Mouse (Mus musculus): Measurements from ENCODE around the gene Dnaja4. TPM values are rescaled to one million over a fixed set of nuclear protein-coding genes. Genes with fewer than 3 reads are reported as not detected.

Gene Dnaja4
- polyA plus RNA-seq, 1 experiment, result 18.2 TPM

DNA sequence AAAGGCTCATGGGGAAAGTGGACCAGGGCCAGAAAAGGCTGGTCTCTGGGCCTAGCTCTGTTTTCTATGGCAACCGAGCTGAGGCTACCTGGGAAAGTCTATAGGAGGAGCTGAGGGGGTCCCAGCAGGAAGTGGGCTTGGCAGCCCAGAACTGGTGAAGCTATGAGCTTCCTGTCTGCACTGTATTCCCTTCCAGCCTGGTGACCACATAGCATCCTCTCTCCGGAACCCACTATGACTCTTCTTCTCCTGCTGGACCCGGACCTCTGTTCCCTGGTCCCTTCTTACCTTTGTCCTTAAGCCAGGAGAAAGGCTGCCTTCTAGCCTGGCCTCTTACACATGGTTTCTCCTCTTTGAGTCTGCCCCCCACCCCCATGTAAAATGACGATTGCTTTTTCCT, 45.2 kb downstream of the Dnaja4 start:
- WGBS, result 51% methylated on average over 4 of the region's 4 CpGs
- Histone ChIP-seq H3K4me3 (replicated peaks; ENCODE audit: extremely low read depth, low read depth, low read length) (no peak overlapping the region), H3K4me1 (ENCODE audit: control insufficient read depth, insufficient read depth, low read length) (no peaks in the 10 kb centered on the region)
- no peak for DNase-seq
- no peak for TF ChIP-seq POLR2A (IDR thresholded peaks at IDR 0.05; ENCODE audit: borderline replicate concordance, extremely low read depth, low read depth, low read length)
- no peak for TF ChIP-seq CTCF (IDR thresholded peaks at IDR 0.05; ENCODE audit: insufficient read depth, low read length)

DNA sequence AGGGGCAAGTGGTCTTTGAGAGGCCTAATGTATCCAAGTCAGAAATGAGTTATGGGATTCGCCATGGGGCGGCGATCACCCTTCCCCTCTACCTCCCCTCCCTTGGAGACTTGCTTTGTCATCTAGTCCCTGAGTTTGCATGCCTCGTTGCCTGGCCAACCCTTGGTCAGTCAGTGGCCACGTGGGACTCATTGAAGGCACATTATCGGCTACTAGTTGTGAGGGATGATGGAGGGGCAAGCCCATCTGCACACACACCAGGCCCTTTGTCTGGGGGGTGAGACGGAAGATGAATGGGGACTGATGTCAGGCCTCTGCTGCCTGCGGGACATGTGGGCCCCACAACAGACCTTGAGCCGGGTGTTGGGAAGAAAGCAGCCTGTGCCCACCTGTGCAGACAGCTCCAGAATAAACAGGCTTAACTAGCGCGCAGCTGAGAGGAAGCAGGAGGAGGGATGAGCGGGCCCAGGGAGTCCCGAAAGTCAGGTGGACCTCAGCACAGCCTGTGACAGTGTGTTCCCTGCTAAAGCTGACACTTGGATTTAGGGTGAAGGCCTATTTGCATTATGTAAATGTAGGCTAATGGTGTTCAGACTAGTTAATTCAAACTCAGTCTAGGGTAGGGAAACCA, 47.2 kb downstream of the Dnaja4 start:
- H3K4me3 ChIP-seq (replicated peaks; ENCODE audit: extremely low read depth, low read depth, low read length), result no peak overlapping the region
- WGBS, result 58% methylated on average over 13 of the region's 13 CpGs
- no peak for TF ChIP-seq POLR2A (IDR thresholded peaks at IDR 0.05; ENCODE audit: borderline replicate concordance, extremely low read depth, low read depth, low read length)
- TF ChIP-seq CTCF (IDR thresholded peaks at IDR 0.05; ENCODE audit: insufficient read depth, low read length), result no peak
- H3K4me1 ChIP-seq (ENCODE audit: control insufficient read depth, insufficient read depth, low read length), result no peaks in the 10 kb centered on the region
- DNase-seq, result no peak

DNA sequence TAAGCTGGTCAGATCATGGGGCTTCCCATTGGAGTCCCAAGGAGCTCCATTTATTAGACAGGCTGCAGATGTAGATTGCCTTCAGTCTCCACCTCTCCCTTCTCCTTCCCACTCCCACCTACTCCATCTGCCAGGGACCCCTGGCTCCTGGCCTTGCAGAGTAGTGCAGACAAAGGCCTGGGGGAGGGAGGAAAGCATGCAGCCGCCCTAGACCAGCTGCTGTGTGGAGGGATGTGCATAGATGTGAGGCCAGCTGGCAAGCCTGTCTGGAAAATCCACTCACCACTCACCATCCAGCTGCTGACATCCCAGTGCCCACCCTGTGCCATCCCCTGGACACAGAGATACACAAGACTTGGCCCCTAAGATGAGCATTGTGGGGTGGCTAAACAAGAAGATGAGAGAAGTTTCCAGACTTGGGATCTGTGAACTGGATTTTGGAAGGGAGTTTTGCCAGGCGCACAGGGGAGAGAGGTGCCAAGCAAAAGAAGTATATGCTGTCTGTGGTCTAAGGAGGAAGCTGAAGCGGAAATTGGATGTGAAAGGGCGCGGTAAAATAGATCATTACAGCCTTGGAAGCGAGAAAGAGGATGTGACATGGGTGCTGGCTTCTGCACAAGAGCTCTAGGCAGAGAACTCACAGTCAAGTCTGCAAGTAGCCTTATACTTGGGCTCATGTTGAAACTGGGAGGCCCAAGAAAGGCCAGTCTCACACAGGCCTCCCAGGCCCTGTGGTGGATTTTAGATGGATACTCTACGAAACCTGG, 51.7 kb downstream of the Dnaja4 start:
- WGBS, result 69% methylated on average over 7 of the region's 7 CpGs
- TF ChIP-seq POLR2A (IDR thresholded peaks at IDR 0.05; ENCODE audit: borderline replicate concordance, extremely low read depth, low read depth, low read length) (no peak), CTCF (IDR thresholded peaks at IDR 0.05; ENCODE audit: insufficient read depth, low read length) (no peak)
- Histone ChIP-seq H3K4me3 (replicated peaks; ENCODE audit: extremely low read depth, low read depth, low read length) (no peak overlapping the region), H3K4me1 (ENCODE audit: control insufficient read depth, insufficient read depth, low read length) (no peaks in the 10 kb centered on the region)
- DNase-seq, result no peak

DNA sequence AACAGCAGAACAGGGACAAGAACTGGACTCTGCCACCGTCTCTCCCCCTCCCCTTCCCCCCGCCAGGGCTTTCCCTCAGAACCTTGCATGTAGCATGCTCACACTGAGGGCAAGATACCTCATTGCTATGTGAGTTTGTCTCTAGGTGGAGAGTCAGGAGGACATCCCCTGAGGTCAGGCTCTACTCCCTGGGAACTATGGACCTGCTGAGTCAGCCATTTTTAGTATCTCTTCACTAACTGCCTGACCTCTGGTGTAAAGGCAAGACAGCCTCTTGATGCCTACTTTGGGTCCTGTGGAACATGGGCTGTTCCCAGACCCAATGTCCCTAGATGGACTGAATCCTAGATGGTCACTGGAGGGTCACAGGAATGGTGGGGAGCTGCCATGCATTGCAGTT, 53.0 kb downstream of the Dnaja4 start:
- no peaks in the 10 kb centered on the region for H3K4me1 ChIP-seq (ENCODE audit: control insufficient read depth, insufficient read depth, low read length)
- TF ChIP-seq CTCF (IDR thresholded peaks at IDR 0.05; ENCODE audit: insufficient read depth, low read length) (no peak), POLR2A (IDR thresholded peaks at IDR 0.05; ENCODE audit: borderline replicate concordance, extremely low read depth, low read depth, low read length) (no peak)
- 85% methylated on average over 2 of the region's 2 CpGs for WGBS
- no peak for DNase-seq
- H3K4me3 ChIP-seq (replicated peaks; ENCODE audit: extremely low read depth, low read depth, low read length), result no peak overlapping the region

DNA sequence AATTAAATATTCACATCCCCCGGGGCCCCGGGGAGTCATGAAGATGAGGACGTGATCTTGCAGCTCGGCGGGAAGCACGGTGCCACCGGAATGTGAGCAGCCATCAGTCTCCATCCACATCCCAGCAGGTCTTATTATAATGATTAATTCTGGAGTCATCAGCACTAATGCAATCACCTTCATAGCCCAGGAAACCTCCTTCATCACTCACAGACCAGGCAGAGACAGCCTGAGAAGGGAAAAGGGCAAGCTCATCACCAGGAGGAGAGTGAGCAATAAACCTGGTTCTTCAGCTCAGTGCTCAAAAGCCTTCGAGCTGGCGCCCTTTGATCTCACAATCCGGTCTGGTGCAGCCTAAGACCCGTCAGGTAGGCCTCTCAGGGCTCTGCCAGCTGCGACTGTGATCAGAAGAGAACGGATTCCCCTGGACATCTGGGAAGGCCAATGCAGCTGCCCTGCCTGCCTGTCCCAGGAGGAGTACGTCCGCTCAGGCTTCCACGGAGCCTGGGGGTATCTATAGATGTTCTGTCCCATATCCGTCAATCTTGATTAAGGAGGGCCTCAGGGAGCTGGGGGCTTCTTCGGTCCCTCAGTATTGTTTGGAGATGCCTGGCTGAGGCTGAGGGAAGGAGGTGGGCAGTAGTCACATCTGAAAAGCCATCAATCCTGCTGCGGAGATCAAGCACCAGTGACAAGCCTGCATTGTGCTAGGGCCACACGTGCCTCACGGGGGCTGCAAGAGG, 53.7 kb downstream of the Dnaja4 start:
- Histone ChIP-seq H3K4me3 (replicated peaks; ENCODE audit: extremely low read depth, low read depth, low read length) (no peak overlapping the region), H3K4me1 (ENCODE audit: control insufficient read depth, insufficient read depth, low read length) (no peaks in the 10 kb centered on the region)
- TF ChIP-seq POLR2A (IDR thresholded peaks at IDR 0.05; ENCODE audit: borderline replicate concordance, extremely low read depth, low read depth, low read length), result no peak
- no peak for DNase-seq
- 36% methylated on average over 21 of the region's 21 CpGs for WGBS

DNA sequence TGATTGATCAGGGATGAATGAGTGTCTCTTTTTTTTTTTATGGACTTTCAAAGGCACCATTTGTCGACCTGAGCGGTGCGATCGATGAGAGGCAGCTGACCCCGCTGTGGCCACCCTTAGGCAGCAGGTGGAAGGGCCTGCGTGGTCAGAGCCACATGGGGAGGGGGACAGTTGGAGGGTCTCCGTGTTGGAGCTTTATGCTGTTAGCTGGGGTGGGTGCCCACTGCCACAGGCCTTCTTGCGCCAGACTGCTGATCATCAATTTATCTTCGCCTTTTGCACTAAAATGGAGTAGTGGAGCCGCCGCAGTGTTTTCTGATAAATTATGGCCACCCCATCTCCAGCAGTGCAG, 54.2 kb downstream of the Dnaja4 start:
- DNase-seq, result no peak
- Histone ChIP-seq H3K4me1 (ENCODE audit: control insufficient read depth, insufficient read depth, low read length) (no peaks in the 10 kb centered on the region), H3K4me3 (replicated peaks; ENCODE audit: extremely low read depth, low read depth, low read length) (no peak overlapping the region)
- no peak for TF ChIP-seq POLR2A (IDR thresholded peaks at IDR 0.05; ENCODE audit: borderline replicate concordance, extremely low read depth, low read depth, low read length)
- TF ChIP-seq CTCF (IDR thresholded peaks at IDR 0.05; ENCODE audit: insufficient read depth, low read length), result no peak
- 52% methylated on average over 11 of the region's 11 CpGs for WGBS

DNA sequence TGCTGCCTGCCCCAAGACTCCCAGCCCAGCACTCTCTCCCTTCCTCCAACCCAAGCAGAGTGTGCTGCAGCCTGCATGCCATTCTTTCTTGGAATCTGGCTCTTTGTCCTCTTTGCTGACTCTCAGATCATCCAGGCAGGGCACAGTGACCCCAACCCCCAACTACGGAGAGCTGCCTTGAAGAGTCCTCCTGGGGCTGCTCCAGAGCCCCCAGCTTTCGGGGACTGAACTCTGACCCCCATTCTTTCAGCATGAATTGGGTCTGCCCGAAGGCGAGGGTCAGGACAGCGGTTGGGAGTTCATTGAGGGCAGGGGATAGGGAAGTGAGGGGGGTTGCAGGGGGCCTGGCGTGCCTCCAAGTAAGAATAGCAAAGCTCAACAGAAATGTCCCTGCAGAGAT, 60.9 kb downstream of the Dnaja4 start:
- 42% methylated on average over 6 of the region's 6 CpGs for WGBS
- TF ChIP-seq CTCF (IDR thresholded peaks at IDR 0.05; ENCODE audit: insufficient read depth, low read length) (no peak), POLR2A (IDR thresholded peaks at IDR 0.05; ENCODE audit: borderline replicate concordance, extremely low read depth, low read depth, low read length) (no peak)
- no peaks in the 10 kb centered on the region for H3K4me1 ChIP-seq (ENCODE audit: control insufficient read depth, insufficient read depth, low read length)
- no peak for DNase-seq
- no peak overlapping the region for H3K4me3 ChIP-seq (replicated peaks; ENCODE audit: extremely low read depth, low read depth, low read length)

DNA sequence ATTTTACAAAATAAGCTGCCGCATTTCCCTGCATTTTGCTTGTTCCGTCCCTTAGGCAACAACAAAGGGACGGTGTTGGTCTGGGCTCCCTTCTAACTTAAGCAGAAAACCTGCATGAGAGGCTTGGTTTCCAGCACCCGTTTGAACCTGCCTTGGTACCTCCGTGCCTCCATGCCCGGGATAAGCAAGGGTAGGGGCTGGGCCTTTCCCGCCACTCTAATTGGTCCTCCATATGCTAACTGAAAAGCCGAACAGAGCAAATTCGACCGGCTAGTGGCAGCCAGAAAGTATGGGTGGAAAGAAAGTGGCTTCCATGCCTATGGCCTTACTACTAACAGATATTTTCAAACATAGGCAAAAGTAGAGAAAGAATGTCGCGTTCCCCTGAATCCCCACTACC, 65.4 kb downstream of the Dnaja4 start:
- no peak for DNase-seq
- WGBS, result 35% methylated on average over 12 of the region's 12 CpGs
- Histone ChIP-seq H3K4me3 (replicated peaks; ENCODE audit: extremely low read depth, low read depth, low read length) (no peak overlapping the region), H3K4me1 (ENCODE audit: control insufficient read depth, insufficient read depth, low read length) (no peaks in the 10 kb centered on the region)
- no peak for TF ChIP-seq POLR2A (IDR thresholded peaks at IDR 0.05; ENCODE audit: borderline replicate concordance, extremely low read depth, low read depth, low read length)
- no peak for TF ChIP-seq CTCF (IDR thresholded peaks at IDR 0.05; ENCODE audit: insufficient read depth, low read length)

DNA sequence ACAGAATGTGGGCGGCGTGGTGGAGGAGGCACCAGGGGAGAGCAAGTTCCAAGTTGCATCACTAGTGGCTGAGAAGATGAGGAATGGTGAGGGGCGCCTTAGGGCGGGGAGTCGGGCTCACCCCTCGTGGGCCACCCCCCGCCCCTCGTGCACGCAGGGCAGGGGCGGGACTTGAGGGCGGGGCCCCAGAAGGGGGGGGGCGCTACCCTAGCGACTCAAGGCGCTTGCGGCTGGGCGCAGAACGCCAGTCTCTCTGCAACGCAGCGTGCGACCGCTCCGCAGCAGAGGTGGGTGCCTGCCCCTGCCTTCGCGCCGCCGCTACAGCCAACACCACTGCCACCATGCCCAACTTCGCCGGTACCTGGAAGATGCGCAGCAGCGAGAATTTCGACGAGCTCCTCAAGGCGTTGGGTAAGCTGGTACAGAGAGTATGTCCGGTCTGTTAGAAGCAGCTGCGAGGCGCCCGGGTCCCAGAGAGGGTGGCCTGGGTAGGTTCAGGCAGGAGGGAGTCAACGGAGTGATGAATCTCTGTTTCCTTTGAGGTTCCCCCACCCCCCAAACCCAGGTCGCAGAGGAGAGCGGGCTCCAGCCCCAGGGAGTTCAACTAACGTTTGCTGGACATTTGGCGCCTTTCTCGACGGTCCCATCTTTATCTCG, 66.0 kb downstream of the Dnaja4 start, which contains the start of gene Crabp1:
TSS of gene Crabp1 (plus strand) at position 188 of the 657 bp plus-strand sequence.
- DNase-seq, result no peak
- H3K4me3 ChIP-seq (replicated peaks; ENCODE audit: extremely low read depth, low read depth, low read length), result no peak within 1 kb of the TSS
- no peaks in the 10 kb centered on the region for H3K4me1 ChIP-seq (ENCODE audit: control insufficient read depth, insufficient read depth, low read length)
- TF ChIP-seq CTCF (IDR thresholded peaks at IDR 0.05; ENCODE audit: insufficient read depth, low read length) (no peak), POLR2A (IDR thresholded peaks at IDR 0.05; ENCODE audit: borderline replicate concordance, extremely low read depth, low read depth, low read length) (no peak)
- 2% methylated on average over 45 of the region's 45 CpGs for WGBS
